Mouse (Mus musculus): ENCODE measurements around the gene Zbtb34.

The Zbtb34 gene

GRCm38 (mm10) chr2:33401217-33401616, 29.9 kb downstream of the Zbtb34 start:
- in situ Hi-C loops (cut with MboI, MseI) = no loop called here

GRCm38 (mm10) chr2:33400541-33400940, 30.6 kb downstream of the Zbtb34 start:
- in situ Hi-C loops (cut with MboI, MseI) = no loop called here

DNA sequence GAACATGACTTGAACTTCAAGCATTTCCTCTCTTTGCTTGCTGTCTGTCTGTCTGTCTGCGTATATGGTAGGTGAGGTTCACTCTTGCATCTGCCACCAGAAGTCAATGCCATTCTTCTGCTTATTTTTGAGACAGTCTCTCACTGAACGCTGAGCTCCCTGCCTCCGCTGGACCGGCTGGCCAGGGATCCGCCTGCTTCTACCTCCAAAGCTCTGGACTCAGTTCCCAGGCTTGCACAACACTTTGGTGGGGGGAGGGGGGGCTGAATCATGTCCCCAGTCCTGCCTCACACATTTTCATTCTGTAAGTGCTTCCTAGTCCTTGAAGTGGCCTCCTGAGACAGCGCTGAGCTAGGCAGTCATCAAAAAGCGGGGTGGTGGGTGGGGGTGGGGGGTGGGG, 32.0 kb downstream of the Zbtb34 start:
- in situ Hi-C loops (cut with MboI, MseI) = no loop called here

DNA sequence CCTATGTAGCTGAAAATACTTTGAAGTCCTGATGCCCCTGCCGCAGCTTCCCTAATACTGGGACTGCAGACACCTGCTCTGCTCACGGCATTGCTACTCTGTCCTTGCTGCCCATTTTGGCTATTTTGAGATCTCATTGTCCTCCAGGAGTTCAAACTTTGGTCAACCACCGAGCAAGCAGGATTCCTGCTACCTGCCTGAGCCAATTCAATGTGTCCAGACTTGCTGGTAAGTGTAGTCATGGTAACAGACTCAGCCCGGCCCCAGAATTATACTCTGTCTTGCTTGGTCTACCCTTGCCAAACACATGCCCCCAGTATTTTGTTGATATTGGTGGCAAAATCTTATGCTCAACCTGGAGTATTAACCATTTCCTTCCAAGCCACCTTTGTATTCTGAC, 34.1 kb downstream of the Zbtb34 start:
- in situ Hi-C loops (cut with MboI, MseI) = no loop called here

DNA sequence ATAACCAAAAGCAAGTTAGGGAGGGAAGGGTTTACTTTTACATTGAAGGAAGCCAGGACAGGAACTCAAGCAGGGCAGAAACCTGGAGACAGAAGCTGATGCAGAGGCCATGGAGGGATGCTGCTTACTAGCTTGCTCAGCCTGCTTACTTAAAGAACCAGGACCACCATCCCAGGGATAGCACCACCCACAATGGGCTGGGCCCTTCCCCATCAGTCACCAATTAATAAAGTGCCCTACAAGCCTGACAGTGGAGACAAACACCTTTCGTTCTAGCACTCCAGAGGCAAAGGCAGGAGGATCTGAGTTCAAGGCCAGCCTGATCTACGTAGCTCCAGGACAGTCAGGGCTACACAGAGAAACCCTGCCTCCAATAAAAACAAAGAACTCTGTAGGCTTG, 36.1 kb downstream of the Zbtb34 start:
- in situ Hi-C loops (cut with MboI, MseI) = no loop called here

DNA sequence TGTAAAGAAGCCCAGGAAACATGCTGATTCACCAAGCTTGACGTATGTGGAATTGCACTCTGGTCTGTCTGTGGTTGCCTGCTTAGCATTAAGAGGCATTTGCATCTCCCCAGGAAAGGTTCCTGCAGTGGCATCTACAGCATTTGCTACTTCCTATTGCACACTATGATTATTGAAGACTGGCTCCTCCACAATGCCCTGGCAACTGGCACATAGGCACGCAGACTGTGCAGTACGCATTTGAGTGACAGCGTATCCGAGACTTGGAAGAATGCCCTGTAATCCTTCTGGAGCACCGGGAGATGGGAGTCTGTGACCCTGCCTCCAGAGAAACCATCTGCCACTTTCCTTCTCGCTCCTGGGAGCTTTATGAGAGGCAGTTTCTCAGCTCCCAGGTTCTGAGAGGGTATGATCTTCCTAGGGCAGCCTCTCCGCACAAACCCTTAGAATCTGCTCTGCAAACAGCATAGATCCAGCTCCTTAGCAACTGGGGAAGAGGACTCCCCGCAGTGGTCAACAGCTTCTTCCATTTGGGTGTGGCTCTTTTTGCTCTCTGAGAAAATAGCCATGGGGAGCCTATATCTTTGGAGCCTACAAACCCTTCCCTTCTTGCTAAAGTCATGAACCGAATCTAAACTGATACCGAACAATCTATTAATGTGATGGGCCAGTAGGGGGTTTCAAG, 37.0 kb downstream of the Zbtb34 start:
- in situ Hi-C loops (cut with MboI, MseI) = no loop called here

DNA sequence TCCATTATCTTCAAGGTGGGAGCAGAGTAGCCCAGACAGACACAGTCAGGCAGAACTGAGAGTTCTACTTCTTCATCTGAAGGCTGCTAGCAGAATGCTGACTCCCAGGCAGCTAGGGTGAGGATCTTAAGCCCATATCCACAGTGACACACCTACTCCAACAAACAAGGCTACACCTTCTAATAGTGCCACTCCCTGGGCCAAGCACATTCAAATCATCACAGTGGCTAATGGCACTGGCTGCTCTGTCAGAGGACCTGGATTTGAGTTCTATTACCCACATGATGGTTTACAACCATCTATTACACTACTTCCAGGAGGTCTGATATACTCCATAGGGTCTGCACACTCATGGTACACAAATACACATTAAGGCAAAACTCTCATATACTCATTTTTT, 38.1 kb downstream of the Zbtb34 start:
- in situ Hi-C loops (cut with MboI, MseI) = no loop called here

- in situ Hi-C loops (cut with MboI, MseI) = no loop called here
Measured at GRCm38 (mm10) chr2:33371648-33372408, 59.3 kb downstream of the Zbtb34 start.

DNA sequence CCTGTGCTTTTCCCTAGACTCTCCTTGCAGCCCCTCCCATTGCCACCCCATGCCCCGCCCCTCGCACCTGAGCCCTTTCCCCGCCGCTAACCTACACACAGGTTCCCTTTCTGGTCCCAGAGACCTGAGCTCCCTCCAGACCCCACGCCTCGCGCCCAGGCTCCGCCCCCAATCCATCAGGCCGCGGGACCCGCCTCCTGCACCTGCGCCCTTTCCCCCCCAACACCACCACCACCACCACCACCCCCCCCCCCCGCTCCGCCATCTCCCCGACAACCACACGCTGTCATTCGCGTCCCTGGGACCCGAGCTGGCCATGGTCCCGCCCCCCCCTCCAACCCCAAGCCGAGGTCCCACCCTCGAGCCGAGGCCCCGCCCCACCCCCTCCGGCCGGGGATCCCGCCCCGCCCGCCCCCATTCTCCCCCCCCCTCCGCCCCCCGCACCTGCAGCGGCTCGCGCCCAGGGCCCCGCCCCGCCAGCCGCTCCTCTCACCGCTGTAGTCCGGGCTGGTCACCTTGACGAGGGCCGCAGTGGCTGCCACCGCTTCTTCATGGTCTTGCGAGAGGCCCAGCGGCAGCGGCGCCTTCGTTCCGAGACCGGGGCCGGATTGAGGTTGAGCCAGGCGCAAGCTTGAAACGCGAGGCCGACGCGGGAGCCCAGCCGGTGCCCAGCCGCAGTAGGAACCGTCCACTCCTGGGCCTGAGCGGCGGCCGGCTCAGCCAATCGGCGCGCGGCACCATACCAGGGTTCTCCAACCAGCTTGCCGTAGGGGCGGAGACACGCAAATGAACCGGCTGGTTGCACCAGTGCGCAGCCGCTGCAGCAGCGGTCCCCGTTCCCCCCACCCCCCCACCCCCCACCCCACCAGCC, 60.1 kb downstream of the Zbtb34 start, which contains the start of gene Ralgps1:
Gene Ralgps1, minus strand, starts transcription at position 710 of the 871 bp plus-strand sequence.
- in situ Hi-C loops (cut with MboI, MseI) = no loop called here

DNA sequence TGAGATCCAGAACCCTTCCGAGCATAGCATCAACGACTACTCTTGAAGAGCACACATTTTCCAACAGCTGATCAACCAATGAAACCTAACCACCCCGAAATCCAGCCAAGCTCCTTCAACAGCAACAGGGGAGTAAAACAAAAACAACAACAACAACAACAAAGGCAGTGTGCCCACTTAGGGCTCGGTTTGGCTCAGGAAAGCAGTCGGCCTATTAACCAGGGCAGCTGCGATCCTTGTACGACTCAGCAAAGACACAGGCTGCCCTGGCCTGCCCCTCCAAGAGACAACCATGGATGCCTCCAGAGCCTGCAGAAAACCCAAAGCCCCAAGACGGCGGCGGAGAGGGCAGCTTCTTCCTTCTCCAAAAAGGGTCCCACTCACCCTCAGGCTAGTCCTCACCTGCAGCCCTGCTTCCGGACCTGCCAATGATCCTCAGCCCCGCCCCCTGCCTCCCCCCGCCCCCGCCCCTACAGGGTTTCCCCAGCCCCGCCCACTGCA, 60.8 kb downstream of the Zbtb34 start:
- in situ Hi-C loops (cut with MboI, MseI) = no loop called here

DNA sequence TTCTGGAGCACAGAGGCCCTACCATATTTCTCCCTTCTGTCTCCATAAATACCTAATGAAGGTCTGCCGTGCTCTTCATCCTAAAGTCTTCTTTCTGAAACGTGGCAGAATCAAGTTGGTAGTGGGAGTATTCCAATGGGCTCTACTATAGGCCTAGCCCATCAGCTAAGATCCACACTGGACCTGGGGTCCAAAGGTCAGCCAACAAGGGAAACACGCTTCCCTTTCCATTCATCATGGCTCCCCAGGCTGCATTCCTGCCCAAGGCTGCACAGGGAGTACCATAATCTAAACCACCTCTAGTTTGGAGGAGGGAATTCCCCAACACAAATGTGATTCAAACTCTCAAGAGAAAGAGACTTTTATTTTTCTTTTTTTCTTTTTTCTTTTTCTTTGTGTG, 61.7 kb downstream of the Zbtb34 start:
- in situ Hi-C loops (cut with MboI, MseI) = no loop called here

- in situ Hi-C loops (cut with MboI, MseI) = no loop called here
Measured at GRCm38 (mm10) chr2:33368486-33368885, 62.6 kb downstream of the Zbtb34 start.

GRCm38 (mm10) chr2:33365703-33366471, 65.2 kb downstream of the Zbtb34 start:
- in situ Hi-C loops (cut with MboI, MseI) = no loop called here

DNA sequence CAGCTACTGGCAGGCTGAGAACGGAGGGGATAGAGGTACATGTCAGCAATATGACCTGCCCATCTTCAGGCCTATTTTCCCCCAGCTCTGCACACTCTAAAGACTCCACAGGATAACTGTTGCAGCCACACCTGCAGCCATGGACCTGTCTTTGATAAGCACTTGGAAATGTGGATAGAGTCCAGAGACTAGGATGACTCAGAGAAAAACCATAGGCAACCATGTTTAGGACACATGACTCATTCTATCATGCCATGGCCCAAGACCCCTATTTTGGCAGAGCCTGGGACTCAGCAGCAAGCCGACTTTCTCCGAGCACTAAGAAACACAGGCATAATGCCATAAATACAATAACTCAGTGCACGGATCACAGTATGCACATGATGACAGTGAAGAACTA, 66.5 kb downstream of the Zbtb34 start:
- in situ Hi-C loops (cut with MboI, MseI) = no loop called here

DNA sequence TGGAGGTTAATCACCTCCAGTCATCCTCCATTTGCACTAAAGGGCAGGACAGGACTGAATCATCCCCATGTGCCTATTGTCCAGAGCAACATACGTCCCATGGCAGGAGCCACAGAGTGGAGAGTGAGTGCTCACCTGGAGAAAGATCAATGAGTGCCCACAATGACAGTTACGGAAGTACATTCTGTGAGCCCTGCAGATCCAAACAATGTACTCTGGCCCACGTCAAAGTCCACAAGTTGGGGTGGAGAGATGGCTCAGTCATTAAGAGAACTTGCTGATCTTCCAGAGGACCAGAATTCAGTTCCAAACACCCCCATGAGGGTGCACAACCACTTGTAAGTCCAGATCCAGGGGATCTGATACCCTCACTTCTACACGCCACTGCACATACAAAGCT, 67.2 kb downstream of the Zbtb34 start:
- in situ Hi-C loops (cut with MboI, MseI) = no loop called here

- in situ Hi-C loops (cut with MboI, MseI) = no loop called here
Measured at GRCm38 (mm10) chr2:33361139-33361716, 69.9 kb downstream of the Zbtb34 start.

GRCm38 (mm10) chr2:33360564-33360963, 70.6 kb downstream of the Zbtb34 start:
- in situ Hi-C loops (cut with MboI, MseI) = no loop called here

DNA sequence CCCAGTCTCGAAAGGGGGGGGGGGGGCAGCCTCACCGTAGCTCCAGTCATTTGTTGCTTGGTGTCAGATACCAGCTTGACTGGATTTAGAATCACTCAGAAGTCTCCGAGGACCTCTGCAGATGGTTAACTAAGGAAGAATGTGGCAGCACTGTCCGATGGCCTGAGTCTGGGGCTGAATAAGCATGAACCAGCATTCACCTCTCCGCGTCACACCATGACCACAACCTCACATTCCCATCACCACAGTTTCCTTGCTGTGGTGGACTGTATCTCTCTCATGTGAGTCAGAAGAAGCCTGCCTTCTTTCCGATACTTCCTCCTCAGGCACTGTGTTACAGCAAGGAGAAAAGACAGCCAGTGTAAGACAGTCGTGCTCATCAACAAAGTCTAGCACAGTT, 71.9 kb downstream of the Zbtb34 start:
- in situ Hi-C loops (cut with MboI, MseI) = no loop called here

DNA sequence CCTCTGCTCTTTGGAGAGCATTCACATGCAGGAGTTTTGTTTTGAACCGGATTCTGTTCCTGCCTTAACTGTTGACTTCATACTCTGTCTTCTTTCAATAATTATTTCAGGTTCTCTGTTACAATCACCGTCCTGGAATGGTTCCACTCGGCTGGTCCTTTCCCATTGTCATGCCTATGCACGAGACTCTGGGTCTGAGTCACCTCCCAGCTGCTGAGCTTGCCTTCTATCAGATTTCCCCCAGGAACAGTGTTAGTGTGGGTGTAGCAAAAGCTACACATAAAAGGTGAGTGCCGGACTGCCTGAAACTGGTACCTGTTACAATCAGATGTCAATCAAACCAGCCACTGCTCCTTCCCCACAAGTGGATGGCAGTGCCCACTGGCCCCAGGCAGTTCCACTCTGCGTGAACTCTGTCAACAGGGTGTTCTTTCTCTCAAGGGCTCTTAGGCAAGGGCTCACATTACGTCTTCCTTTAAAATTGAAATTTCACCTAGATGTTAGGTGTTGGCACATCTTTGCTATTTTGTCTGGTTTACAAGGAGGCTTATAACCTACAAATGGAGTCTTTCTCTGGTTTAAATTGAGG, 73.8 kb downstream of the Zbtb34 start:
- in situ Hi-C loops (cut with MboI, MseI) = no loop called here

Measured in T-helper 1 cell (primary cell).